8 mouse cellular contexts compared by ENCODE assay signal in genomic region chr8:18388353-18388752, GRCm38 (mm10).
DNase-seq lines count a peak whose midpoint lies in the region; ATAC-seq and TF ChIP-seq lines count a peak whose summit lies in the region.

No protein-coding gene starts in this region.

- H3K4me1 ChIP-seq in heart, adult 2 months (ENCODE audit: control insufficient read depth, insufficient read depth, low read length) = no peaks in the 10 kb centered on the region
- H3K4me1 ChIP-seq in E14TG2a.4 (replicated peaks; ENCODE audit: low read depth, low read length) = no peaks in the 10 kb centered on the region
- H3K4me1 ChIP-seq in midbrain, embryonic 15.5 days = no peaks in the 10 kb centered on the region

- H3K4me3 ChIP-seq in heart, adult 2 months = no peak overlapping the region
- H3K4me3 ChIP-seq in E14TG2a.4 (replicated peaks; ENCODE audit: low read length) = no peak overlapping the region
- H3K4me3 ChIP-seq in midbrain, embryonic 15.5 days = no peak overlapping the region

- 3% methylated on average over 5 of the region's 5 CpGs for whole genome bisulfite sequencing in heart, adult 2 months
- WGBS in midbrain, embryonic 15.5 days = 5% methylated on average over 5 of the region's 5 CpGs

- no peaks in the 10 kb centered on the region for H3K79me2 ChIP-seq in heart, adult 2 months (replicated peaks; ENCODE audit: control insufficient read depth, insufficient read depth, low read length)

- DNase-seq in heart, adult 2 months = no peak
- DNase-seq in heart, adult 8-10 months (ENCODE audit: low spot score) = no peak
- DNase-seq in cerebellum, adult 8-10 months = peak; percentile 25
- DNase-seq in forelimb bud, embryonic 11.5 days (ENCODE audit: low read depth, low spot score) = peak; percentile 39
- DNase-seq in layer of hippocampus, postnatal 10 days (ENCODE audit: low spot score in 2 of 2) = peak; percentile 57 to 69
- DNase-seq in adipocyte (ENCODE audit: low spot score) = no peak

- H3K9ac ChIP-seq in heart, adult 2 months (ENCODE audit: low read depth, low read length) = no peak overlapping the region
- H3K9ac ChIP-seq in midbrain, embryonic 15.5 days = no peak overlapping the region

- no peaks in the 10 kb centered on the region for H3K27me3 ChIP-seq in heart, adult 2 months (ENCODE audit: control insufficient read depth, insufficient read depth, low read length)
- H3K27me3 ChIP-seq in E14TG2a.4 (ENCODE audit: insufficient read depth, low read length) = no peaks in the 10 kb centered on the region
- no peaks in the 10 kb centered on the region for H3K27me3 ChIP-seq in midbrain, embryonic 15.5 days (replicated peaks)

- TF ChIP-seq EP300 in heart, adult 2 months (IDR thresholded peaks at IDR 0.05; ENCODE audit: insufficient read depth, low read depth, low read length) = no peak

- peak; percentile 58 for ATAC-seq in midbrain, embryonic 15.5 days (replicated peaks)

- intact Hi-C loops in heart, adult 2 months (cut with DNase I) = no loop called here

- TF ChIP-seq POLR2A in heart, adult 2 months (IDR thresholded peaks at IDR 0.05; ENCODE audit: insufficient read depth, low read depth, low read length) = no peak

- no peaks in the 10 kb centered on the region for H3K36me3 ChIP-seq in heart, adult 2 months (ENCODE audit: control insufficient read depth, insufficient read depth, low read length)
- no peaks in the 10 kb centered on the region for H3K36me3 ChIP-seq in E14TG2a.4 (ENCODE audit: insufficient read depth, low read length)
- no peaks in the 10 kb centered on the region for H3K36me3 ChIP-seq in midbrain, embryonic 15.5 days (replicated peaks)

- TF ChIP-seq CTCF in heart, adult 2 months (IDR thresholded peaks at IDR 0.05) = peak; percentile 42
- TF ChIP-seq CTCF in E14TG2a.4 (conservative IDR thresholded peaks at IDR 0.05; ENCODE audit: low read length) = peak; percentile 56

- no peak overlapping the region for H3K4me2 ChIP-seq in midbrain, embryonic 15.5 days

- no peaks in the 10 kb centered on the region for H3K9me3 ChIP-seq in E14TG2a.4 (ENCODE audit: low read length)
- no peaks in the 10 kb centered on the region for H3K9me3 ChIP-seq in midbrain, embryonic 15.5 days

- H3K27ac ChIP-seq in heart, adult 2 months = no peak overlapping the region
- no peak overlapping the region for H3K27ac ChIP-seq in midbrain, embryonic 15.5 days

Comparison
In these comparisons a context has a peak if more than half of its experiments do, and no peak if none do; other contexts are left out.
1. DNase-seq: peak in cerebellum, adult 8-10 months (single experiment), forelimb bud, embryonic 11.5 days (single experiment) and layer of hippocampus, postnatal 10 days (2 of 2); none in heart, adult 2 months (0 of 2), heart, adult 8-10 months (single experiment) and adipocyte (single experiment).